Mouse (Mus musculus) erythroblast, adult 5-6 weeks (primary cell): ENCODE measurements around the gene Wiz. TPM values are rescaled to one million over a fixed set of nuclear protein-coding genes. Genes with fewer than 3 reads are reported as not detected.

Experiments used
- ATAC-seq: replicated peaks from 2 replicates; pipeline ENCODE4 v1.8.0; 2016; ENCODE audit warnings: moderate number of reproducible peaks, mild to moderate bottlenecking, moderate TSS enrichment, inconsistent platforms; ENCODE audit not compliant: poor library complexity, low FRiP score, severe bottlenecking
- total RNA-seq, 2 experiments: library from RNA; stranded (forward) in 1 of 2; stranded (reverse) in 1 of 2; fragments of 150-400 nt in 1 of 2; fragments of 200-764, 138-1000 nt in 1 of 2; gene quantifications; 2 replicates each; pipeline versions ENCODE4 v1.2.3 to v1.2.4; 2015 to 2017; ENCODE audit warnings: low replicate concordance in 2 of 2

The Wiz gene
- total RNA-seq, 2 experiments from 2014 or later, result 0.77 to 11.9 TPM

GRCm38 (mm10) chr17:32313892-32314291 lies 75.3 kb downstream of the Wiz start:
- peak; percentile 46; the same call in 1 of the 2 replicates for ATAC-seq

DNA sequence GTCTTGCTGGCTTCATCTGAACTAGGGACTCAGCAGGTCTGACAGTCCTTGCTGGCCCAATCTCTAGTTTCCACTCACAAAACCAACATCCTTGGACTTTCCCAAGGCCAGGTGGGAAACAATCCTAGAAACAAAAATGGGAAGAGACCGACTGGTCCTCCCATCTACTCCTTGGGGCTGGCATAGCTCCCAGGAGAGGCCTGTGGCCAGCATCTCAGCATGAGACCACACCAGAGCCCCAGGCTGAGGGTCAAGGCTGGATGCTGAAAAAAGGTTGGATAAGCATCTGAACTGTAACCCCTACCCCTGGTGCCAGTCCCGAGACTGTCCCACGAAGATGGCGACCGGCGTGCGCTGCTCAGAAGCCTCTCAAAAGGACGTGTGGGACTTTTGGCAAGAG lies 76.4 kb downstream of the Wiz start:
- no peak for ATAC-seq

GRCm38 (mm10) chr17:32307963-32308362 lies 81.3 kb downstream of the Wiz start:
- ATAC-seq, result no peak

Other genes with a start within 250 kb of the Wiz start
- not detected in 2 replicates for gene Notch3, start 222.6 kb downstream of the Wiz start, total RNA-seq (2015; ENCODE audit: low replicate concordance)
- gene Notch3, start 222.6 kb downstream of the Wiz start, total RNA-seq (2017; ENCODE audit: low replicate concordance), result 0.09 and 0.14 TPM in 2 replicates
- gene Ephx3, start 199.9 kb downstream of the Wiz start, total RNA-seq (2015; ENCODE audit: low replicate concordance), result 1.9 TPM in 1 of 2 replicates, not detected in the other
- gene Ephx3, start 199.9 kb downstream of the Wiz start, total RNA-seq (2017; ENCODE audit: low replicate concordance), result 0.68 TPM in 1 of 2 replicates, not detected in the other
- gene Brd4, start 104.7 kb downstream of the Wiz start, total RNA-seq (2015; ENCODE audit: low replicate concordance), result 110 and 125 TPM in 2 replicates
- 106 TPM in 2 replicates for gene Brd4, start 104.7 kb downstream of the Wiz start, total RNA-seq (2017; ENCODE audit: low replicate concordance)
- 13.1 and 25.3 TPM in 2 replicates for gene Akap8, start 68.2 kb downstream of the Wiz start, total RNA-seq (2015; ENCODE audit: low replicate concordance)
- 31.6 and 51.6 TPM in 2 replicates for gene Akap8, start 68.2 kb downstream of the Wiz start, total RNA-seq (2017; ENCODE audit: low replicate concordance)
- 64.6 and 80.7 TPM in 2 replicates for gene Akap8l, start 38.8 kb downstream of the Wiz start, total RNA-seq (2015; ENCODE audit: low replicate concordance)
- 104 and 150 TPM in 2 replicates for gene Akap8l, start 38.8 kb downstream of the Wiz start, total RNA-seq (2017; ENCODE audit: low replicate concordance)
- gene Rasal3, start 14.1 kb upstream of the Wiz start, total RNA-seq (2015; ENCODE audit: low replicate concordance), result 5.0 and 9.2 TPM in 2 replicates
- 4.6 and 5.2 TPM in 2 replicates for gene Rasal3, start 14.1 kb upstream of the Wiz start, total RNA-seq (2017; ENCODE audit: low replicate concordance)
- 1.3 TPM in 1 of 2 replicates, not detected in the other for gene Pglyrp2, start 34.7 kb upstream of the Wiz start, total RNA-seq (2015; ENCODE audit: low replicate concordance)
- gene Pglyrp2, start 34.7 kb upstream of the Wiz start, total RNA-seq (2017; ENCODE audit: low replicate concordance), result 0.84 TPM in 1 of 2 replicates, not detected in the other
- not detected in 2 replicates for gene Cyp4f39, start 63.3 kb upstream of the Wiz start, total RNA-seq (2015; ENCODE audit: low replicate concordance)
- gene Cyp4f39, start 63.3 kb upstream of the Wiz start, total RNA-seq (2017; ENCODE audit: low replicate concordance), result 0.77 and 2.1 TPM in 2 replicates
- gene Cyp4f17, start 116.6 kb upstream of the Wiz start, total RNA-seq (2015; ENCODE audit: low replicate concordance), result not detected in 2 replicates
- not detected in 2 replicates for gene Cyp4f17, start 116.6 kb upstream of the Wiz start, total RNA-seq (2017; ENCODE audit: low replicate concordance)
- gene Cyp4f16, start 147.1 kb upstream of the Wiz start, total RNA-seq (2015; ENCODE audit: low replicate concordance), result 2.5 and 3.3 TPM in 2 replicates
- gene Cyp4f16, start 147.1 kb upstream of the Wiz start, total RNA-seq (2017; ENCODE audit: low replicate concordance), result 5.2 and 5.5 TPM in 2 replicates
- gene Cyp4f37, start 231.9 kb upstream of the Wiz start, total RNA-seq (2015; ENCODE audit: low replicate concordance), result not detected in 2 replicates
- not detected in 2 replicates for gene Cyp4f37, start 231.9 kb upstream of the Wiz start, total RNA-seq (2017; ENCODE audit: low replicate concordance)